Mouse (Mus musculus): Measurements from ENCODE around the gene Slc6a3.

The Slc6a3 gene

DNA sequence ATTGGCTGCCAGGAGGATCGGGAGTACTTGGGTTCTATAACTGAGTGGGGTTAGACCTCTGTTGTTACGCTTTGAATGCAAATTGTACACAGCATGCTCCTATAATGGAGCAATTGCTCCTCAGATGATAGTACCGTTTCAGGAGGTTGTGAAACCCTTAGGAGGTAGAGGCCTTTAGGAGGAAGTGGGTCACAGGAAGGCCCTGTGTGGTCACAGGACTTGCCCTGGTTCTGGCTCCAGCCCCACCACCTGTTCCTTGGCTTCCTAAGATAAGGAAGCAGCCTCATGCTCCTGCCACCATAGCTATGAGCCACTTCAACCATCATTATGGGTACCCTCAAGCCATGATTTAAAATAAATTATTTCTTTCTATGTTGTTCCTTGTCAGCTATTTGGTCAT lies 54.9 kb downstream of the Slc6a3 start:
- DNase-seq (ENCODE audit: low spot score in 2 of 2), result no peak

- DNase-seq (ENCODE audit: low spot score in 2 of 2), result no peak
Measured at GRCm38 (mm10) chr13:73592546-73592945, 56.0 kb downstream of the Slc6a3 start.

GRCm38 (mm10) chr13:73596276-73596675 lies 59.7 kb downstream of the Slc6a3 start:
- no peak for DNase-seq (ENCODE audit: low spot score in 2 of 2)

GRCm38 (mm10) chr13:73600217-73600616 lies 63.7 kb downstream of the Slc6a3 start:
- no peak for DNase-seq (ENCODE audit: low spot score in 2 of 2)

- DNase-seq (ENCODE audit: low spot score in 2 of 2), result no peak
Measured at GRCm38 (mm10) chr13:73603046-73603445, 66.5 kb downstream of the Slc6a3 start.

- DNase-seq (ENCODE audit: low spot score in 2 of 2), result peak; percentile 95 to 96
Measured at GRCm38 (mm10) chr13:73603522-73604155, 67.1 kb downstream of the Slc6a3 start, which contains the start of gene Clptm1l. TSS of gene Clptm1l (plus strand) at chr13:73604006.

DNA sequence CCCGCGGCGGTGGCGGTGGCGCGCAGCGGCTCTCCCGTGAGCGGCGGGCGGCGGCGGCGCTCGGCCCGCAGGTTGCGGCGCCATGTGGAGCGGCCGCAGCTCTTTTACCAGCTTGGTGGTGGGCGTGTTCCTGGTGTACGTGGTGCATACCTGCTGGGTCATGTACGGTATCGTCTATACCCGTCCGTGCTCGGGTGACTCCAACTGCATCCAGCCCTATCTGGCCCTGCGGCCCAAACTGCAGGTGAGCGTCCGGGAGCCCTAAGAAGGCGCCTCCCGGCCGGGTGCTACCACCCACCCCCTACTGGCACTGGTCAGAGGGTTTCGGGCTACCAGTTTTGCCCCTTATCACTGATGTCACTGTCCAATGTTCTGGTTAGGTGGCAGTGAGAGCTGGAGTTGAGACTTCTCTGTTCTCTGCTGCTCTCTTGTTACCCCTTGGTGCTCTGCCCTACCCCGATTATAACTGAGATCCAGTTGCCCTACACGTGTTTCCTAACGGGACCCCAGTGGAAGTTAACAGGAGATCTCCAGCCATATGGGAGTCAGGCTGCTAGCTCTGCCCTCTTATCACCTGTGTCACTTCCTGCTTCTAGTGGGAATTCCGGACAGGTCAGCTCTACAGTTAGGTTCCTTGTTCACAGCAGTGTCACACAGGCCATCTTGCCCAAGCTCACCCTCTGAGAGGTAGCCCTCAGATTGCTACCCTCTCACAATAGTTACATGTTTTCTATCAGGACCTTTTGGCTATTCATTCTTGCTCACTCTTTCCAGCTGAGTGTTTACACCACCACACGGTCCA lies 67.8 kb downstream of the Slc6a3 start:
- DNase-seq (ENCODE audit: low spot score in 2 of 2), result no peak

GRCm38 (mm10) chr13:73618406-73618805 lies 81.9 kb downstream of the Slc6a3 start:
- no peak for DNase-seq (ENCODE audit: low spot score in 2 of 2)

- no peak for DNase-seq (ENCODE audit: low spot score in 2 of 2)
Measured at GRCm38 (mm10) chr13:73620637-73621036, 84.1 kb downstream of the Slc6a3 start.

- no peak for DNase-seq (ENCODE audit: low spot score in 2 of 2)
Measured at GRCm38 (mm10) chr13:73626410-73626744, 89.8 kb downstream of the Slc6a3 start.

- DNase-seq (ENCODE audit: low spot score in 2 of 2), result peak; percentile 41 to 66
Measured at GRCm38 (mm10) chr13:73626745-73627549, 90.4 kb downstream of the Slc6a3 start, which contains the start of gene Tert. TSS of gene Tert (plus strand) at chr13:73626911.
